30 mouse cellular contexts compared by ENCODE assay signal in genomic region chr19:55411894-55412293, GRCm38 (mm10).
DNase-seq lines count a peak whose midpoint lies in the region; ATAC-seq and TF ChIP-seq lines count a peak whose summit lies in the region.
"Had no signal": no experiment of that assay in that cellular context is flagged by ENCODE, and none has a peak within 500 bp of the region (broad histone marks: within the 10 kb centered on the region; RNA-seq: fewer than 3 reads in every experiment).

No protein-coding gene starts in this region.

- H3K4me3 ChIP-seq in kidney, adult 2 months (ENCODE audit: insufficient read depth, low read depth, low read length), result no peak overlapping the region
- H3K4me3 ChIP-seq in midbrain, embryonic 14.5 days (replicated peaks; ENCODE audit: low read depth, low read length), result no peak overlapping the region
- H3K4me3 ChIP-seq in hindbrain, embryonic 11.5 days (ENCODE audit: low read depth, low read length), result no peak overlapping the region
- no peak overlapping the region for H3K4me3 ChIP-seq in hindbrain, embryonic 14.5 days (replicated peaks; ENCODE audit: low read length)
- H3K4me3 ChIP-seq: embryonic facial prominence, embryonic 12.5 days; hindbrain, embryonic 13.5 days; limb, embryonic 12.5 days; liver, embryonic 15.5 days; megakaryocyte, embryonic 14.5 days; neural tube, embryonic 15.5 days had no signal

- 52% methylated on average over 2 of the region's 2 CpGs for WGBS in kidney, adult 2 months
- WGBS in midbrain, embryonic 14.5 days, result 64% methylated on average over 2 of the region's 2 CpGs
- 56% methylated on average over 2 of the region's 2 CpGs for WGBS in hindbrain, embryonic 11.5 days
- 54% methylated on average over 2 of the region's 2 CpGs for WGBS in hindbrain, embryonic 14.5 days

- no peaks in the 10 kb centered on the region for H3K36me3 ChIP-seq in kidney, adult 2 months (ENCODE audit: control insufficient read depth, insufficient read depth, low read length)
- H3K36me3 ChIP-seq in midbrain, embryonic 14.5 days (ENCODE audit: control insufficient read depth, insufficient read depth, low read length), result no peaks in the 10 kb centered on the region
- H3K36me3 ChIP-seq in hindbrain, embryonic 11.5 days (ENCODE audit: control insufficient read depth, insufficient read depth, low read length), result no peaks in the 10 kb centered on the region
- no peaks in the 10 kb centered on the region for H3K36me3 ChIP-seq in hindbrain, embryonic 14.5 days (replicated peaks; ENCODE audit: control insufficient read depth, insufficient read depth)
- H3K36me3 ChIP-seq: embryonic facial prominence, embryonic 12.5 days; limb, embryonic 12.5 days; neural tube, embryonic 15.5 days had no signal

- no peak for TF ChIP-seq POLR2A in kidney, adult 2 months (IDR thresholded peaks at IDR 0.05; ENCODE audit: low read depth, low read length)

- H3K27me3 ChIP-seq in kidney, adult 2 months (replicated peaks; ENCODE audit: control insufficient read depth, insufficient read depth, low read length), result no peaks in the 10 kb centered on the region
- no peaks in the 10 kb centered on the region for H3K27me3 ChIP-seq in midbrain, embryonic 14.5 days (ENCODE audit: control insufficient read depth, insufficient read depth, low read length)
- H3K27me3 ChIP-seq in hindbrain, embryonic 11.5 days (ENCODE audit: control insufficient read depth, insufficient read depth, low read length), result no peaks in the 10 kb centered on the region
- no peaks in the 10 kb centered on the region for H3K27me3 ChIP-seq in hindbrain, embryonic 14.5 days (ENCODE audit: control insufficient read depth, insufficient read depth, low read length)
- H3K27me3 ChIP-seq: embryonic facial prominence, embryonic 12.5 days; hindbrain, embryonic 13.5 days; limb, embryonic 12.5 days; liver, embryonic 15.5 days; megakaryocyte, embryonic 14.5 days; neural tube, embryonic 15.5 days had no signal

- no peak for ATAC-seq in midbrain, embryonic 14.5 days (ENCODE audit: low FRiP score, low TSS enrichment)
- no peak for ATAC-seq in hindbrain, embryonic 11.5 days (ENCODE audit: low FRiP score)
- no peak for ATAC-seq in hindbrain, embryonic 14.5 days (ENCODE audit: low FRiP score)
- ATAC-seq: activated CD4-positive, CD25-positive, alpha-beta regulatory T cell, adult 4 months; intestine, postnatal 0 days had no signal

- no peaks in the 10 kb centered on the region for H3K4me1 ChIP-seq in kidney, adult 2 months (ENCODE audit: control insufficient read depth, insufficient read depth, low read length)
- H3K4me1 ChIP-seq in midbrain, embryonic 14.5 days (ENCODE audit: control insufficient read depth, insufficient read depth, low read length), result peaks cover 8% of the 10 kb centered on the region; the same call in 1 of the 2 replicates
- 0 out of 2 replicates have a peak, but pooled peaks cover 2% of the 10 kb centered on the region for H3K4me1 ChIP-seq in hindbrain, embryonic 11.5 days (replicated peaks; ENCODE audit: control insufficient read depth, insufficient read depth, low read length)
- H3K4me1 ChIP-seq in hindbrain, embryonic 14.5 days (replicated peaks; ENCODE audit: control insufficient read depth, insufficient read depth, low read length), result no peaks in the 10 kb centered on the region
- H3K4me1 ChIP-seq: hindbrain, embryonic 13.5 days; liver, embryonic 15.5 days; megakaryocyte, embryonic 14.5 days; neural tube, embryonic 15.5 days had no signal

- H3K4me2 ChIP-seq in midbrain, embryonic 14.5 days (ENCODE audit: low read length), result no peak overlapping the region
- no peak overlapping the region for H3K4me2 ChIP-seq in hindbrain, embryonic 11.5 days (replicated peaks; ENCODE audit: low read depth, low read length)
- no peak overlapping the region for H3K4me2 ChIP-seq in hindbrain, embryonic 14.5 days (replicated peaks)
- H3K4me2 ChIP-seq: embryonic facial prominence, embryonic 12.5 days; heart, embryonic 11.5 days; hindbrain, embryonic 13.5 days; limb, embryonic 12.5 days; liver, embryonic 15.5 days had no signal

- no peak overlapping the region for H3K9ac ChIP-seq in midbrain, embryonic 14.5 days (replicated peaks; ENCODE audit: low read length)
- H3K9ac ChIP-seq in hindbrain, embryonic 11.5 days (ENCODE audit: low read depth, low read length), result no peak overlapping the region
- H3K9ac ChIP-seq in hindbrain, embryonic 14.5 days, result no peak overlapping the region
- H3K9ac ChIP-seq: embryonic facial prominence, embryonic 12.5 days; hindbrain, embryonic 13.5 days; limb, embryonic 12.5 days; liver, embryonic 15.5 days; neural tube, embryonic 15.5 days had no signal

- no peaks in the 10 kb centered on the region for H3K9me3 ChIP-seq in midbrain, embryonic 14.5 days (ENCODE audit: control insufficient read depth, low read length)
- H3K9me3 ChIP-seq in hindbrain, embryonic 11.5 days (ENCODE audit: control insufficient read depth, low read length), result no peaks in the 10 kb centered on the region
- no peaks in the 10 kb centered on the region for H3K9me3 ChIP-seq in hindbrain, embryonic 14.5 days (ENCODE audit: control insufficient read depth, low read length)
- H3K9me3 ChIP-seq: embryonic facial prominence, embryonic 12.5 days; hindbrain, embryonic 13.5 days; limb, embryonic 12.5 days; liver, embryonic 15.5 days; megakaryocyte, embryonic 14.5 days; neural tube, embryonic 15.5 days had no signal

- peak; percentile 5 for DNase-seq in kidney, adult 2 months
- DNase-seq in kidney, adult 11 months, result no peak
- DNase-seq in 3T3-L1 (ENCODE audit: low read depth, low spot score), result peak; percentile 46
- DNase-seq in adipocyte (ENCODE audit: low spot score), result peak; percentile 11
- no peak for DNase-seq in midbrain, embryonic 14.5 days
- no peak for DNase-seq in hindbrain, embryonic 11.5 days (ENCODE audit: low spot score)
- no peak for DNase-seq in hindbrain, embryonic 14.5 days (ENCODE audit: low spot score)
- DNase-seq: adrenal gland, postnatal 10 days; B cell, adult 2 months; cerebellum, adult 9-10 months; cerebellum, postnatal 36 days; embryo, embryonic 11 days; gastrocnemius, postnatal 25 days; heart, adult 18-20 months; heart, postnatal 36 days; layer of hippocampus, postnatal 36 days; lung, postnatal 36 days; right cerebral cortex, postnatal 4 days; thymus, adult 18-20 months; thymus, postnatal 36 days had no signal

- H3K27ac ChIP-seq in kidney, adult 2 months (ENCODE audit: insufficient read depth, low read depth, low read length), result no peak overlapping the region
- H3K27ac ChIP-seq in midbrain, embryonic 14.5 days (replicated peaks; ENCODE audit: low read depth, low read length), result peak overlapping the region; percentile 72; the same call in 1 of the 2 replicates
- H3K27ac ChIP-seq in hindbrain, embryonic 11.5 days (ENCODE audit: low read depth, low read length), result no peak overlapping the region
- H3K27ac ChIP-seq in hindbrain, embryonic 14.5 days, result no peak overlapping the region
- H3K27ac ChIP-seq: embryonic facial prominence, embryonic 12.5 days; hindbrain, embryonic 13.5 days; limb, embryonic 12.5 days; liver, embryonic 15.5 days; neural tube, embryonic 15.5 days; stomach, postnatal 0 days had no signal

- no peak for TF ChIP-seq CTCF in kidney, adult 2 months (conservative IDR thresholded peaks at IDR 0.05; ENCODE audit: insufficient read depth, insufficient read length, low read depth, low read length)

Comparison
In these comparisons a context has a peak if more than half of its experiments do, and no peak if none do; other contexts are left out.
1. DNase-seq: peak in kidney, adult 2 months (single experiment), 3T3-L1 (single experiment) and adipocyte (single experiment); none in kidney, adult 11 months (single experiment), midbrain, embryonic 14.5 days (single experiment), hindbrain, embryonic 11.5 days (single experiment) and hindbrain, embryonic 14.5 days (single experiment).